8 mouse cellular contexts compared by ENCODE assay signal in genomic region chr17:56510473-56510969, GRCm38 (mm10). TPM values are rescaled to one million over a fixed set of nuclear protein-coding genes. Genes with fewer than 3 reads are reported as not detected.
A peak's percentile ranks its signal among the peaks of the same experiment; 100 is the strongest.
DNase-seq lines count a peak whose midpoint lies in the region; ATAC-seq lines count a peak whose summit lies in the region.

No protein-coding gene starts in this region.

- peak overlapping the region; percentile 34; the same call in 1 of the 2 replicates for H3K4me3 ChIP-seq in kidney, embryonic 16.5 days (ENCODE audit: low read length)
- peak overlapping the region; percentile 16; the same call in 1 of the 2 replicates for H3K4me3 ChIP-seq in brown adipose tissue, adult 24 weeks (ENCODE audit: insufficient read depth, low read depth, low read length)
- H3K4me3 ChIP-seq in forebrain, embryonic 14.5 days (ENCODE audit: low read depth, low read length), result no peak overlapping the region
- H3K4me3 ChIP-seq in limb, embryonic 12.5 days (replicated peaks), result peak overlapping the region; percentile 30

- no peak for ATAC-seq in kidney, embryonic 16.5 days (ENCODE audit: low FRiP score, low TSS enrichment)
- no peak for ATAC-seq in forebrain, embryonic 14.5 days
- no peak for ATAC-seq in limb, embryonic 12.5 days (ENCODE audit: insufficient number of reproducible peaks, insufficient read depth, low FRiP score, low TSS enrichment, low read depth)

- H3K27me3 ChIP-seq in kidney, embryonic 16.5 days (ENCODE audit: insufficient read depth, low read length), result peaks cover 43% of the 10 kb centered on the region
- H3K27me3 ChIP-seq in forebrain, embryonic 14.5 days (replicated peaks; ENCODE audit: control insufficient read depth, insufficient read depth, low read length), result 0 out of 2 replicates have a peak, but pooled peaks cover 7% of the 10 kb centered on the region
- peaks cover 72% of the 10 kb centered on the region for H3K27me3 ChIP-seq in limb, embryonic 12.5 days

- peaks cover 29% of the 10 kb centered on the region for H3K4me1 ChIP-seq in kidney, embryonic 16.5 days (ENCODE audit: insufficient read depth, low read length)
- no peaks in the 10 kb centered on the region; the same call in 1 of the 2 replicates for H3K4me1 ChIP-seq in brown adipose tissue, adult 24 weeks (ENCODE audit: control insufficient read depth, insufficient read depth, insufficient read length, low read length)
- peaks cover 46% of the 10 kb centered on the region for H3K4me1 ChIP-seq in forebrain, embryonic 14.5 days (ENCODE audit: control insufficient read depth, insufficient read depth, low read length)
- peaks cover 31% of the 10 kb centered on the region for H3K4me1 ChIP-seq in limb, embryonic 12.5 days (replicated peaks)

- H3K9ac ChIP-seq in kidney, embryonic 16.5 days (replicated peaks; ENCODE audit: low read length), result no peak overlapping the region
- peak overlapping the region; percentile 4; the same call in 1 of the 2 replicates for H3K9ac ChIP-seq in forebrain, embryonic 14.5 days (ENCODE audit: low read length)
- no peak overlapping the region for H3K9ac ChIP-seq in limb, embryonic 12.5 days (replicated peaks)

- H3K4me2 ChIP-seq in kidney, embryonic 16.5 days (replicated peaks; ENCODE audit: low read depth, low read length), result peak overlapping the region; percentile 43
- peak overlapping the region; percentile 45 for H3K4me2 ChIP-seq in forebrain, embryonic 14.5 days (ENCODE audit: low read length)
- 0 out of 2 replicates have a peak overlapping the region, but pooled peaks have one; percentile 9 for H3K4me2 ChIP-seq in limb, embryonic 12.5 days

- no peak for DNase-seq in kidney, postnatal 25 days
- DNase-seq in forebrain, embryonic 14.5 days (ENCODE audit: low spot score), result peak; percentile 60
- no peak for DNase-seq in urinary bladder, postnatal 25 days (ENCODE audit: low spot score)
- DNase-seq in c-Kit-positive CD71-positive TER-119-positive erythroid progenitor cells, embryonic 14.5 days (ENCODE audit: low spot score), result no peak
- DNase-seq in ovary, postnatal 36 days (ENCODE audit: low spot score), result no peak

- H3K27ac ChIP-seq in kidney, embryonic 16.5 days (ENCODE audit: low read length), result no peak overlapping the region
- H3K27ac ChIP-seq in brown adipose tissue, adult 24 weeks (replicated peaks; ENCODE audit: low read depth, low read length), result no peak overlapping the region
- H3K27ac ChIP-seq in forebrain, embryonic 14.5 days (ENCODE audit: low read depth, low read length), result peak overlapping the region; percentile 95
- no peak overlapping the region for H3K27ac ChIP-seq in limb, embryonic 12.5 days

- H3K36me3 ChIP-seq in kidney, embryonic 16.5 days (ENCODE audit: insufficient read depth, low read length), result no peaks in the 10 kb centered on the region
- H3K36me3 ChIP-seq in forebrain, embryonic 14.5 days (ENCODE audit: control insufficient read depth, insufficient read depth, low read length), result no peaks in the 10 kb centered on the region
- H3K36me3 ChIP-seq in limb, embryonic 12.5 days, result no peaks in the 10 kb centered on the region

- WGBS in kidney, embryonic 16.5 days, result 24% methylated on average over 27 of the region's 27 CpGs
- 27% methylated on average over 27 of the region's 27 CpGs for WGBS in forebrain, embryonic 14.5 days
- WGBS in limb, embryonic 12.5 days, result 29% methylated on average over 27 of the region's 27 CpGs

- H3K9me3 ChIP-seq in kidney, embryonic 16.5 days (ENCODE audit: low read length), result no peaks in the 10 kb centered on the region; the same call in 1 of the 2 replicates
- H3K9me3 ChIP-seq in forebrain, embryonic 14.5 days (replicated peaks; ENCODE audit: control insufficient read depth, low read length), result no peaks in the 10 kb centered on the region
- peaks cover 14% of the 10 kb centered on the region; the same call in 1 of the 2 replicates for H3K9me3 ChIP-seq in limb, embryonic 12.5 days

RNA-seq across cellular contexts. Expression of gene Znrf4, which starts 1.7 kb away (rescaled TPM):
- not detected in 2 replicates for polyA plus RNA-seq in kidney, embryonic 16.5 days (2015; fragmentation: Nextera tagmentation; extraction: Ambion mirVana)
- polyA plus RNA-seq in brown adipose tissue, adult 24 weeks (2012; ENCODE audit: insufficient read depth, insufficient read length, missing spikeins), result not detected in 2 replicates
- polyA plus RNA-seq in forebrain, embryonic 14.5 days (2014; fragmentation: Nextera tagmentation; extraction: Ambion mirVana), result 0.14 TPM in 1 of 2 replicates, not detected in the other
- polyA plus RNA-seq in limb, embryonic 12.5 days (2016; fragmentation: Nextera tagmentation; extraction: Ambion mirVana), result not detected in 2 replicates

RNA-seq across cellular contexts. Expression of gene Ptprs, which starts 34.2 kb away (rescaled TPM):
- 76.1 and 87.2 TPM in 2 replicates for polyA plus RNA-seq in kidney, embryonic 16.5 days (2015; fragmentation: Nextera tagmentation; extraction: Ambion mirVana)
- polyA plus RNA-seq in brown adipose tissue, adult 24 weeks (2012; ENCODE audit: insufficient read depth, insufficient read length, missing spikeins), result 10.3 and 10.7 TPM in 2 replicates
- polyA plus RNA-seq in forebrain, embryonic 14.5 days (2014; fragmentation: Nextera tagmentation; extraction: Ambion mirVana), result 248 and 319 TPM in 2 replicates
- 113 and 126 TPM in 2 replicates for polyA plus RNA-seq in limb, embryonic 12.5 days (2016; fragmentation: Nextera tagmentation; extraction: Ambion mirVana)

RNA-seq across cellular contexts. Expression of gene Gm20219, which starts 43.7 kb away (rescaled TPM):
- 1.8 and 2.4 TPM in 2 replicates for polyA plus RNA-seq in kidney, embryonic 16.5 days (2015; fragmentation: Nextera tagmentation; extraction: Ambion mirVana)
- not detected in 2 replicates for polyA plus RNA-seq in brown adipose tissue, adult 24 weeks (2012; ENCODE audit: insufficient read depth, insufficient read length, missing spikeins)
- polyA plus RNA-seq in forebrain, embryonic 14.5 days (2014; fragmentation: Nextera tagmentation; extraction: Ambion mirVana), result 0.36 and 0.57 TPM in 2 replicates
- polyA plus RNA-seq in limb, embryonic 12.5 days (2016; fragmentation: Nextera tagmentation; extraction: Ambion mirVana), result 1.0 and 1.6 TPM in 2 replicates
